Mouse (Mus musculus) hindbrain, embryonic 15.5 days (tissue): ENCODE measurements at regions not wholly inside any gene's neighbourhood (a gene's known extent, or its start where the extent isn't known, plus 50 kb on each side); places are given as distances from the start of the nearest gene placed in this dataset.
A peak's percentile ranks its signal among the peaks of the same experiment; 100 is the strongest.

ENCODE experiments used
- ATAC-seq: fragments of 200-750 bp; cut with Nextera tagmentation; 2 replicates; pipeline ENCODE4 v1.8.0; 2017; ENCODE audit warnings: low read depth, moderate number of reproducible peaks, moderate TSS enrichment; ENCODE audit not compliant: low FRiP score
- H3K27ac ChIP-seq: fragments of 300-500 bp; sonication (generic); replicated peaks from 2 replicates; pipeline ENCODE4 v1.5.1; 2015; ENCODE audit warnings: mild to moderate bottlenecking, inconsistent platforms
- H3K27me3 ChIP-seq: fragments of 300-500 bp; sonication (generic); 2 replicates; pipeline ENCODE4 v1.6.1; 2015; ENCODE audit warnings: control low read depth, inconsistent platforms
- H3K36me3 ChIP-seq: fragments of 300-500 bp; sonication (generic); 2 replicates; pipeline ENCODE4 v1.6.1; 2015; ENCODE audit warnings: control low read depth, inconsistent platforms
- H3K4me1 ChIP-seq: fragments of 300-500 bp; sonication (generic); replicated peaks from 2 replicates; pipeline ENCODE4 v1.6.1; 2015; ENCODE audit warnings: control low read depth, inconsistent platforms
- H3K4me2 ChIP-seq: fragments of 300-500 bp; sonication (generic); 2 replicates; pipeline ENCODE4 v1.6.1; 2015; ENCODE audit warnings: moderate library complexity, mild to moderate bottlenecking, inconsistent platforms
- H3K4me3 ChIP-seq: fragments of 300-500 bp; sonication (generic); 2 replicates; pipeline ENCODE4 v1.5.1; 2015; ENCODE audit warnings: mild to moderate bottlenecking, inconsistent platforms
- H3K9ac ChIP-seq: fragments of 300-500 bp; sonication (generic); 2 replicates; pipeline ENCODE4 v1.6.1; 2015; ENCODE audit warnings: inconsistent platforms
- H3K9me3 ChIP-seq: fragments of 300-500 bp; sonication (generic); 2 replicates; pipeline ENCODE4 v1.6.1; 2016; ENCODE audit warnings: control low read depth, inconsistent platforms
- WGBS: fragments of 180-500 bp; shearing (Covaris S2); methylation state at CpG from one replicate; pipeline ENCODE4 v1.1.7; 2015; 5-methylcytosine and 5-hydroxymethylcytosine counted together

DNA sequence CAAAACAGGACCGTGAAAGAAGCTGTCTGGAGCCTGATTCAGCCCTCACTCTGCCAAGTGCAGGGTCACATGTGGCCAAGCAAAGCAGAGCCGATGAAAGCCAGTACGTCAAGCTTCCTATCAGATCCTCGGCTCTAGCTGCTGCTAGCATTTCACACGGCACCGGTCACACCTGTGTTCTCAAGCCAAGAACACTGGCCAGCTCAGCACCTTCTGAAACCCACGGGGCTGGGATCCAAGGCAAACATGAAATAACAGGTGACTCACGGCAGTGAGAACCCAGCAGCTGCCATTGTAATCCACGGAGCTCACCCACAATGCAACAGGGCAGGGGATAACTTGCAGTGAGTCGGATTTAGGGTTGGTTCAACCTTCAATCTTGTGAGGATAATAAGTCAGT lies 427.3 kb upstream of the Jarid2 start:
- WGBS: 70% methylated on average over 10 of the region's 10 CpGs
- Histone ChIP-seq H3K9ac (no peak overlapping the region), H3K27ac (no peak overlapping the region), H3K4me1 (no peaks in the 10 kb centered on the region), H3K4me3 (no peak overlapping the region), H3K9me3 (no peaks in the 10 kb centered on the region), H3K36me3 (no peaks in the 10 kb centered on the region), H3K27me3 (no peaks in the 10 kb centered on the region), H3K4me2 (no peak overlapping the region)
- no peak for ATAC-seq

- ATAC-seq: no peak
- 73% methylated on average over 9 of the region's 9 CpGs for WGBS
- Histone ChIP-seq H3K4me1 (no peaks in the 10 kb centered on the region), H3K36me3 (no peaks in the 10 kb centered on the region), H3K27me3 (no peaks in the 10 kb centered on the region; the same call in 1 of the 2 replicates), H3K27ac (no peak overlapping the region), H3K4me3 (no peak overlapping the region), H3K9me3 (no peaks in the 10 kb centered on the region), H3K9ac (no peak overlapping the region), H3K4me2 (no peak overlapping the region)
Measured at GRCm38 (mm10) chr13:44305134-44305991, 423.9 kb upstream of the Jarid2 start.

- Histone ChIP-seq H3K4me2 (no peak overlapping the region), H3K4me3 (no peak overlapping the region), H3K27me3 (no peaks in the 10 kb centered on the region; the same call in 1 of the 2 replicates), H3K4me1 (no peaks in the 10 kb centered on the region), H3K9ac (no peak overlapping the region), H3K9me3 (no peaks in the 10 kb centered on the region), H3K27ac (no peak overlapping the region), H3K36me3 (no peaks in the 10 kb centered on the region)
- no peak for ATAC-seq
- WGBS: 89% methylated on average over 15 of the region's 15 CpGs
Measured at GRCm38 (mm10) chr13:44306275-44307050, 422.8 kb upstream of the Jarid2 start.

DNA sequence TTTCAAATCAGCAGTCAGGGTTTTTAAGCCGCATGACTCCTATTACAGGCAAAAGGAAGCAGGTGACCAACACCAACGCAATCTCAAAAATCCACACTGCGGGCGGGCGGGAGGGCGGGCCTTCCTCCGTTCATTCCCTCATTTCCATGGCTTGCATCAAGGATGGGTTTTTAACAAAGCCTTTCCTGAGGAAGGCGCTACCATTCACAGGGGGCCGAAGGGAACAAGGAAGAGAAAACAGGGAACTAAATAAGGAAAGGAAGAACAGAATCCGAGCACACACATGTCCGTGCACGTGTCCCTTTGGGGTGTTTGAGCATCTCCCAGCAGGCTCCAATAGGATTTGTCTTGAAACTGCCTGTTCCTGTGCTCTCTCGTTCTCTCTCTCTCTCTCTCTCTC lies 421.0 kb upstream of the Jarid2 start:
- Histone ChIP-seq H3K27ac (no peak overlapping the region), H3K9me3 (no peaks in the 10 kb centered on the region), H3K4me1 (no peaks in the 10 kb centered on the region), H3K36me3 (no peaks in the 10 kb centered on the region), H3K4me3 (no peak overlapping the region), H3K4me2 (peak overlapping the region; percentile 23), H3K27me3 (no peaks in the 10 kb centered on the region; the same call in 1 of the 2 replicates), H3K9ac (no peak overlapping the region)
- 50% methylated on average over 13 of the region's 13 CpGs for WGBS
- ATAC-seq: no peak

- ATAC-seq: no peak
- H3K9me3 ChIP-seq: no peaks in the 10 kb centered on the region
- 94% methylated on average over 6 of the region's 6 CpGs for WGBS
- H3K4me1 ChIP-seq: no peaks in the 10 kb centered on the region
- H3K9ac ChIP-seq: no peak overlapping the region
- no peak overlapping the region for H3K4me3 ChIP-seq
- H3K36me3 ChIP-seq: no peaks in the 10 kb centered on the region
- H3K27ac ChIP-seq: no peak overlapping the region
- no peak overlapping the region for H3K4me2 ChIP-seq
- no peaks in the 10 kb centered on the region; the same call in 1 of the 2 replicates for H3K27me3 ChIP-seq
Measured at GRCm38 (mm10) chr13:44312237-44312636, 417.0 kb upstream of the Jarid2 start.

DNA sequence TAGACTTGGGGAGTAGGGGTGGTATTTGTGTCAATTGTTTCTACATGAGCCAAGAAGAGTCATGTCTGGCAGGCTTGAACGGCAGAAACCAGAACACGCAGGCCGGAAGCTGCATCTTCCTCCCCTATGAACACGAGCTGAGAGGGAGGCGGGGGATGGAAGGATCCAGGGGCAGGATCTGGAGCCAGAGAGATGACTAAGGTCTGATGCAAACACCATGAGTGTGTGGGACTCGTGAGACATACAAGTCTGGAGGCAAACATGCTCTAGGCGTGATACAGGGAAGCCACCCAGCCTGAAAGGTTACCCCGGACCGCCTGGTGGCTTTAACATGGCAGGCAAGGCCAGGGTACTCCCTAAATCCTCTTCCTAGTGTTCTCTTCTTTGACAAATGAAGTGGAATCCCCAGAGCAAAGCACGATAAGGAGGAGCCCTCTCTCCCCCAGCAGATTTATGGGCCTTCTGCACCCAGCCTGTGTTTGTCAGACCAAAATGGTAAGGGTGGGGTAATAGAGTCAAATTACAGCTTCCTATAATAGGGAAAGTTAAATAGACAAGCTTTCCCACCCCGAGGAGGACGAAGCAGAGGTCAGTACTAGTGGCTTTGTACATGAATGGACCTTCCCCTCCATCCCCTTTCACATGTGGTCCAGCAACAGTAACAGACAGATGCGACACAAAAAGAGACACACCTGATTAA lies 412.4 kb upstream of the Jarid2 start:
- no peak for ATAC-seq
- Histone ChIP-seq H3K9ac (no peak overlapping the region), H3K9me3 (no peaks in the 10 kb centered on the region), H3K27ac (no peak overlapping the region), H3K4me2 (no peak overlapping the region), H3K36me3 (no peaks in the 10 kb centered on the region), H3K4me1 (no peaks in the 10 kb centered on the region), H3K27me3 (no peaks in the 10 kb centered on the region), H3K4me3 (no peak overlapping the region)
- 61% methylated on average over 13 of the region's 13 CpGs for WGBS

DNA sequence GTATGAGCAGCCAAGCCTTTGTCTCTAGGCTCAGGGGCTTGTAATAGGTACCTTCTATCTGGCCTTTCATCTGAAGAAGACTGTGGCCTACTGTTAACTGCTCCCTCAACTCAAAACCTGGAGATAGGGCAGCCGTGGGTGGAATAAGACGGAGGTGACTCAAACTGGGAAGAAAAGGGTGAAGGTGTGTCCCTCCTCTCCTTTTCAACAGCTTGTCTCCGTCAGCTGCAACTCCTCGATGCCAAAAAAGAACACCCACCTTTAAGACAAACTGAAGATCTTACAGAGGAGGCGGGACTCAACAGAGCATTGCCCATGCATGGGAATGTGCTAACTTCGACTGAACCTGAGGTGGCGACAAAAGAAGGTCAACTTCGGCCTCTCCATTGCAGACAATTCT lies 411.7 kb upstream of the Jarid2 start:
- no peak for ATAC-seq
- Histone ChIP-seq H3K9ac (no peak overlapping the region), H3K9me3 (no peaks in the 10 kb centered on the region), H3K36me3 (no peaks in the 10 kb centered on the region), H3K4me1 (no peaks in the 10 kb centered on the region), H3K4me3 (no peak overlapping the region), H3K4me2 (no peak overlapping the region), H3K27me3 (no peaks in the 10 kb centered on the region), H3K27ac (no peak overlapping the region)
- 63% methylated on average over 8 of the region's 8 CpGs for WGBS

- H3K27me3 ChIP-seq: no peaks in the 10 kb centered on the region
- H3K4me1 ChIP-seq: no peaks in the 10 kb centered on the region
- H3K9ac ChIP-seq: no peak overlapping the region
- 86% methylated on average over 9 of the region's 9 CpGs for WGBS
- H3K36me3 ChIP-seq: no peaks in the 10 kb centered on the region
- no peak overlapping the region for H3K27ac ChIP-seq
- no peak for ATAC-seq
- H3K4me2 ChIP-seq: no peak overlapping the region
- no peak overlapping the region for H3K4me3 ChIP-seq
- no peaks in the 10 kb centered on the region for H3K9me3 ChIP-seq
Measured at GRCm38 (mm10) chr13:44319101-44319500, 410.2 kb upstream of the Jarid2 start.

- no peak overlapping the region for H3K4me2 ChIP-seq
- 93% methylated on average over 9 of the region's 9 CpGs for WGBS
- H3K27ac ChIP-seq: no peak overlapping the region
- ATAC-seq: no peak
- H3K36me3 ChIP-seq: no peaks in the 10 kb centered on the region
- no peak overlapping the region for H3K4me3 ChIP-seq
- no peaks in the 10 kb centered on the region for H3K9me3 ChIP-seq
- no peaks in the 10 kb centered on the region for H3K4me1 ChIP-seq
- H3K27me3 ChIP-seq: no peaks in the 10 kb centered on the region
- H3K9ac ChIP-seq: no peak overlapping the region
Measured at GRCm38 (mm10) chr13:44319511-44319910, 409.8 kb upstream of the Jarid2 start.

DNA sequence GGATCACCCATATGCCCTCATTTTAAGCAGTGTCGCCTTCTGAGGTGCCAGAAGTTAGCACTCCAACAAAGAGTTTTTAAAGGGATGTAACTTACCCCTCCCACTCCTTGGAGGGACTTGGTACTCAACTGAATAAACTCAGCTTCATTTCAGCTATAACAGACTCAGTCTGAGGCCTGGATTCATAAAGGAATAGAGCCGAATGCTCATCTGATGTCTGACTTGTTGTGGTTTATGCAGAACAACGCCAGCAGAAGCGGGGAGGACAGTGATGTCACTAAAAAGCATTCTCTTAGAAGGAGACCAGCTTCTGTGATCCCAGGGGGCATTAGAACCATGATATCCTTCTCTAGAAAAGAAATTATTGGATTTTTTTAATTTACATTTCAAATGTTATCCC lies 409.0 kb upstream of the Jarid2 start:
- ATAC-seq: no peak
- H3K36me3 ChIP-seq: no peaks in the 10 kb centered on the region
- 93% methylated on average over 4 of the region's 4 CpGs for WGBS
- no peaks in the 10 kb centered on the region for H3K9me3 ChIP-seq
- H3K4me1 ChIP-seq: no peaks in the 10 kb centered on the region
- H3K27ac ChIP-seq: no peak overlapping the region
- H3K27me3 ChIP-seq: no peaks in the 10 kb centered on the region
- no peak overlapping the region for H3K4me2 ChIP-seq
- H3K4me3 ChIP-seq: no peak overlapping the region
- H3K9ac ChIP-seq: no peak overlapping the region

DNA sequence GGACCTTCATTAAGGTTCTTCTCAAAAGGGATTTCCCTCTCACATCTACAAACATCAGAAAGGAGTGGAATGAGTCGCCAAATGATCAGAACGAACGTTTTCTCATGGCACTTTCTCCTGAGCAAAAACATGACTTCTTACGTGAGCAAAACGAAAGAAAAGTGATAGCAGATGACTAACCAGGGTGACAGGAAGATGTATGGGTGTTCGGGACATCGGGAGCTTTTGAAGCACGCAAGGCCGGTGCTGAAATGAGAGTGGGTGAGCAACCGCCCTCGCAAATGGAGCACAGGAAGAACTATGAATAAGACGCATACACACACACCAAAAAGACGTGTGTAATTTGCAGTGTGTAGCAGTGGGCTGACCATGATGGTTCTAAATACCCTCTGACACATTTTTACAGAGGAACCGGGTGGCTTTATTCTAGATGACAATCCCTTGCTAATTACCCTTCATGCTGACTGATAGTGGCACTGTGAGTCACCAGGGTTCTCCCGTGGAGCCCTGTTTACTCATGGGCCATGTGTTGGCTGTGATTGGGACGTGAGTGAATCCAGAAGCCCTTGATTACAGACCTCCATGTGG lies 408.2 kb upstream of the Jarid2 start:
- no peak overlapping the region for H3K9ac ChIP-seq
- no peaks in the 10 kb centered on the region for H3K36me3 ChIP-seq
- H3K27me3 ChIP-seq: no peaks in the 10 kb centered on the region
- ATAC-seq: no peak
- no peak overlapping the region for H3K4me2 ChIP-seq
- H3K9me3 ChIP-seq: no peaks in the 10 kb centered on the region
- WGBS: 82% methylated on average over 16 of the region's 16 CpGs
- H3K4me1 ChIP-seq: no peaks in the 10 kb centered on the region
- no peak overlapping the region for H3K4me3 ChIP-seq
- H3K27ac ChIP-seq: no peak overlapping the region

- ATAC-seq: no peak
Measured at GRCm38 (mm10) chr13:44328416-44328815, 400.9 kb upstream of the Jarid2 start.

More at GRCm38 (mm10) chr13:44328416-44328815, 400.9 kb upstream of the Jarid2 start:
- H3K4me2 ChIP-seq: no peak overlapping the region
- 87% methylated on average over 8 of the region's 8 CpGs for WGBS
- H3K27me3 ChIP-seq: no peaks in the 10 kb centered on the region
- H3K9ac ChIP-seq: no peak overlapping the region
- no peaks in the 10 kb centered on the region for H3K4me1 ChIP-seq
- no peak overlapping the region for H3K4me3 ChIP-seq
- H3K9me3 ChIP-seq: no peaks in the 10 kb centered on the region
- no peaks in the 10 kb centered on the region for H3K36me3 ChIP-seq
- no peak overlapping the region for H3K27ac ChIP-seq
